Mouse (Mus musculus) limb, embryonic 11.5 days (tissue): ENCODE measurements around the gene Nup85. TPM values are rescaled to one million over a fixed set of nuclear protein-coding genes. Genes with fewer than 3 reads are reported as not detected.

Source experiments
- ATAC-seq: fragments of 200-750 bp; cut with Nextera tagmentation; 2 replicates; pipeline ENCODE4 v1.8.0; 2017; ENCODE audit warnings: low read depth; ENCODE audit not compliant: insufficient number of reproducible peaks, low FRiP score, low TSS enrichment
- DNase-seq: peaks from one replicate; pipeline ENCODE4 v3.0.0-alpha.2; 2015; ENCODE audit warnings: low spot score
- H3K27ac ChIP-seq: fragments of 300-500 bp; sonication (generic); replicated peaks from 2 replicates; pipeline ENCODE4 v1.5.1; 2014; ENCODE audit warnings: low read depth, mild to moderate bottlenecking, low read length
- H3K27me3 ChIP-seq: fragments of 300-500 bp; sonication (generic); 2 replicates; pipeline ENCODE4 v1.6.1; 2014; ENCODE audit warnings: mild to moderate bottlenecking, low read length, mixed read lengths; ENCODE audit not compliant: control insufficient read depth, insufficient read depth
- H3K36me3 ChIP-seq: fragments of 300-500 bp; sonication (generic); 2 replicates; pipeline ENCODE4 v1.6.1; 2014; ENCODE audit warnings: mild to moderate bottlenecking, low read length, moderate library complexity, mixed read lengths; ENCODE audit not compliant: control insufficient read depth, insufficient read depth
- H3K4me1 ChIP-seq: fragments of 300-500 bp; sonication (generic); 2 replicates; pipeline ENCODE4 v1.6.1; 2014; ENCODE audit warnings: low read length, mixed read lengths; ENCODE audit not compliant: control insufficient read depth, insufficient read depth
- H3K4me2 ChIP-seq: fragments of 300-500 bp; sonication (generic); 2 replicates; pipeline ENCODE4 v1.6.1; 2014; ENCODE audit warnings: low read depth, mild to moderate bottlenecking, moderate library complexity; ENCODE audit not compliant: severe bottlenecking
- H3K4me3 ChIP-seq: fragments of 300-500 bp; sonication (generic); 2 replicates; pipeline ENCODE4 v1.5.1; 2014; ENCODE audit warnings: low read depth, low read length
- H3K9ac ChIP-seq: fragments of 300-500 bp; sonication (generic); 2 replicates; pipeline ENCODE4 v1.6.1; 2014; ENCODE audit warnings: mild to moderate bottlenecking, low read length
- H3K9me3 ChIP-seq: fragments of 300-500 bp; sonication (generic); 2 replicates; pipeline ENCODE4 v1.6.1; 2016; ENCODE audit warnings: low read length; ENCODE audit not compliant: control insufficient read depth
- WGBS: fragments of 180-500 bp; shearing (Covaris S2); extraction: QIAGEN DNeasy Blood & Tissue Kit; methylation state at CpG from one replicate; pipeline ENCODE4 v1.1.7; 2014; 5-methylcytosine and 5-hydroxymethylcytosine counted together
- polyA plus RNA-seq: library from polyadenylated mRNA; unstranded; fragments of >200 nt; fragmentation: Nextera tagmentation; extraction: Ambion mirVana; gene quantifications from 2 replicates; pipeline ENCODE4 v1.2.1, GENCODE M21; 2014

The Nup85 gene
- 213 and 220 TPM in 2 replicates for polyA plus RNA-seq

- Histone ChIP-seq H3K4me1 (peaks cover 7% of the 10 kb centered on the region; the same call in 1 of the 2 replicates), H3K27ac (0 out of 2 replicates have a peak within 1 kb of the TSS, but pooled peaks have one; percentile 2), H3K4me3 (peak within 1 kb of the TSS; percentile 76), H3K9me3 (no peaks in the 10 kb centered on the region), H3K36me3 (peaks cover 10% of the 10 kb centered on the region; the same call in 1 of the 2 replicates), H3K27me3 (no peaks in the 10 kb centered on the region), H3K4me2 (peak within 1 kb of the TSS; percentile 76), H3K9ac (peak within 1 kb of the TSS; percentile 58)
- ATAC-seq, result peak; percentile 87
- under 1% methylated on average over 42 of the region's 42 CpGs for WGBS
- peak; percentile 99 for DNase-seq
Measured at GRCm38 (mm10) chr11:115564064-115564809, at the start of gene Nup85. Nup85 (plus strand) TSS chr11:115564434.

GRCm38 (mm10) chr11:115515021-115515420, 49.2 kb upstream of the Nup85 start:
- H3K4me1 ChIP-seq, result peaks cover 28% of the 10 kb centered on the region
- 70% methylated on average over 6 of the region's 6 CpGs for WGBS
- no peak for ATAC-seq
- no peak overlapping the region for H3K4me2 ChIP-seq
- no peaks in the 10 kb centered on the region for H3K36me3 ChIP-seq
- H3K9me3 ChIP-seq, result no peaks in the 10 kb centered on the region
- H3K27ac ChIP-seq, result no peak overlapping the region
- H3K9ac ChIP-seq, result no peak overlapping the region
- no peaks in the 10 kb centered on the region for H3K27me3 ChIP-seq
- no peak for DNase-seq
- no peak overlapping the region for H3K4me3 ChIP-seq

- Histone ChIP-seq H3K36me3 (no peaks in the 10 kb centered on the region), H3K9ac (no peak overlapping the region), H3K4me3 (no peak overlapping the region), H3K4me1 (peaks cover 10% of the 10 kb centered on the region), H3K9me3 (no peaks in the 10 kb centered on the region), H3K4me2 (no peak overlapping the region), H3K27ac (no peak overlapping the region), H3K27me3 (no peaks in the 10 kb centered on the region)
- 83% methylated on average over 5 of the region's 5 CpGs for WGBS
- ATAC-seq, result no peak
- DNase-seq, result no peak
Measured at GRCm38 (mm10) chr11:115516942-115517341, 47.3 kb upstream of the Nup85 start.

GRCm38 (mm10) chr11:115518693-115519092, 45.5 kb upstream of the Nup85 start:
- 62% methylated on average over 9 of the region's 9 CpGs for WGBS
- DNase-seq (no peak), ATAC-seq (no peak)
- Histone ChIP-seq H3K9me3 (no peaks in the 10 kb centered on the region), H3K27me3 (no peaks in the 10 kb centered on the region), H3K4me2 (no peak overlapping the region), H3K9ac (no peak overlapping the region), H3K4me1 (no peaks in the 10 kb centered on the region), H3K27ac (no peak overlapping the region), H3K4me3 (no peak overlapping the region), H3K36me3 (peaks cover 2% of the 10 kb centered on the region; the same call in 1 of the 2 replicates)

- Histone ChIP-seq H3K4me3 (no peak overlapping the region), H3K36me3 (peaks cover 2% of the 10 kb centered on the region; the same call in 1 of the 2 replicates), H3K9me3 (no peaks in the 10 kb centered on the region), H3K4me1 (no peaks in the 10 kb centered on the region), H3K27ac (no peak overlapping the region), H3K27me3 (no peaks in the 10 kb centered on the region), H3K9ac (no peak overlapping the region), H3K4me2 (no peak overlapping the region)
- WGBS, result 92% methylated on average over 3 of the region's 3 CpGs
- no peak for ATAC-seq
- DNase-seq, result no peak
Measured at GRCm38 (mm10) chr11:115519581-115519980, 44.7 kb upstream of the Nup85 start.

- ATAC-seq, result no peak
- Histone ChIP-seq H3K4me2 (no peak overlapping the region), H3K36me3 (peaks cover 2% of the 10 kb centered on the region; the same call in 1 of the 2 replicates), H3K27ac (no peak overlapping the region), H3K4me1 (no peaks in the 10 kb centered on the region), H3K27me3 (no peaks in the 10 kb centered on the region), H3K4me3 (no peak overlapping the region), H3K9ac (no peak overlapping the region), H3K9me3 (no peaks in the 10 kb centered on the region)
- no peak for DNase-seq
- WGBS, result 88% methylated on average over 2 of the region's 2 CpGs
Measured at GRCm38 (mm10) chr11:115520218-115520617, 44.0 kb upstream of the Nup85 start.

GRCm38 (mm10) chr11:115521080-115521479, 43.2 kb upstream of the Nup85 start:
- H3K27ac ChIP-seq, result no peak overlapping the region

GRCm38 (mm10) chr11:115522238-115522637, 42.0 kb upstream of the Nup85 start:
- H3K9me3 ChIP-seq, result no peaks in the 10 kb centered on the region
- no peak overlapping the region for H3K9ac ChIP-seq
- no peaks in the 10 kb centered on the region for H3K27me3 ChIP-seq
- no peak overlapping the region for H3K4me3 ChIP-seq
- WGBS, result 94% methylated on average over 2 of the region's 2 CpGs
- no peak overlapping the region for H3K27ac ChIP-seq
- peaks cover 7% of the 10 kb centered on the region; the same call in 1 of the 2 replicates for H3K36me3 ChIP-seq
- ATAC-seq (no peak), DNase-seq (peak; percentile 20)
- H3K4me2 ChIP-seq, result no peak overlapping the region
- H3K4me1 ChIP-seq, result no peaks in the 10 kb centered on the region

More at GRCm38 (mm10) chr11:115521080-115521479, 43.2 kb upstream of the Nup85 start:
- Histone ChIP-seq H3K4me1 (no peaks in the 10 kb centered on the region), H3K4me2 (no peak overlapping the region), H3K27me3 (no peaks in the 10 kb centered on the region), H3K9ac (no peak overlapping the region), H3K9me3 (no peaks in the 10 kb centered on the region), H3K4me3 (no peak overlapping the region), H3K36me3 (peaks cover 6% of the 10 kb centered on the region; the same call in 1 of the 2 replicates)
- WGBS, result 86% methylated on average over 4 of the region's 4 CpGs
- ATAC-seq (no peak), DNase-seq (peak; percentile 20)
